Mouse (Mus musculus): ENCODE data around the gene Car8. TPM values are rescaled to one million over a fixed set of nuclear protein-coding genes. Genes with fewer than 3 reads are reported as not detected.

Gene Car8
- 10 to 100 TPM in 1 of 2 experiments, 1 to 10 TPM in 1; 4.7 to 30.0 TPM for total RNA-seq (2021)
- polyA plus RNA-seq (2012; rRNA removed): 1.9 and 2.5 TPM in 2 replicates
- long read RNA-seq, partial matches to known transcripts: 0 of 2 reads
- long read RNA-seq, other reads (novel, unspliced or antisense): 0 of 2 reads

DNA sequence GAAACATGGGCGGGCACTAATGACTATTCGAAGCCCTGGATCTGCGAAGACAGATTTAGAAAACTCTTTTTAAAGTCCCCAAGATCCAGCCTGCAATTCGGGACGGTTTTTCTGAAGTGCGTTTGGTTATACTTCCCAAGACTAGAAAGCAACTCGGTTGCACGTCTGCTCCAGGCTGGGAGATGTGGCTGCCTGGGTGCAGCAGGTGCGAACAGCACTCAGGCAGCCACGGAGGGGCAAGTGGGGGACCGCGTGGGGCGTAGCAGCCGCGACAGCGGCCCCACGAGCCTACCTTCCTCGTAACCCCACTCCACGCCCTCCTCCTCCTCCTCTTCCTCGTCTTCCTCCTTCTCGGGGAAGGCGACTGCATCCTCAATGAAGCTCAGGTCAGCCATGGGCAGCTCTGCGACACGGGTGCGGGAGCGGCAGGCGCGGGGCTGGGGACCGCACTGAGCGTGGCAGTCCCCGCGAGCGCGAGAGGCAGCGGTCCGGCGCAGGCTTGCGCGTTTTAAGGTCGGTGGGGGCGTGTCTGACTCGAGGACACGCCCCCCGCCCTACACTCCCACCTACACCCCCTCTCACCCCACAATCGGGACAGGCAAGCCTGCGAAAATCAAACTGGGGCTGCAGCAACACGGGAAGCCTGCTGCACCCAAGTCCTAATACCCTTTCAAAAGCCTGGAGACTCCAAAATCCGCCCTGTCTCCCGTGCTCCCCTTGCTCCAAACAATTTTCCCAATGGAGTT, at the start of gene Car8:
Gene Car8, minus strand, starts transcription at position 482 of the 746 bp plus-strand sequence.
- DNase-seq: peak; percentile 76

DNA sequence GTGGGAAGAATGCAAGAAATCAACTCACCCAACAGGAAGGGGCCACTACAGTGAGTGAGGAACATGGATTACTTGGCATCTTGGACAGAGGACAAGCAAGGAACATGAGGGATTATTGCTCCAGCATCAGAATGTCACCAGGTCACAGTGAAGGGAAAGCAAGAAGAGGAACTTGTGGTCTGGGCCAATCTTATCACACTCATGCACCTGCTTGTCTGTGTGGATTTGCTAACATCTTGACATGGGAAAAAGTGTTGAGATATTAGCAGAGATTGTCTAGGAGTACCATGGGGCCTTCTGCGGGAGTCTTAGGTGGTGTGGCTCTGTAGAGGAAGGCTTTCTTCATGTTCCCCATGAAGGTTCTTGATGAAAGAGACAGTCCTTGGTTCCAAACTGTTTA, 46.1 kb upstream of the Car8 start:
- no peak for DNase-seq

DNA sequence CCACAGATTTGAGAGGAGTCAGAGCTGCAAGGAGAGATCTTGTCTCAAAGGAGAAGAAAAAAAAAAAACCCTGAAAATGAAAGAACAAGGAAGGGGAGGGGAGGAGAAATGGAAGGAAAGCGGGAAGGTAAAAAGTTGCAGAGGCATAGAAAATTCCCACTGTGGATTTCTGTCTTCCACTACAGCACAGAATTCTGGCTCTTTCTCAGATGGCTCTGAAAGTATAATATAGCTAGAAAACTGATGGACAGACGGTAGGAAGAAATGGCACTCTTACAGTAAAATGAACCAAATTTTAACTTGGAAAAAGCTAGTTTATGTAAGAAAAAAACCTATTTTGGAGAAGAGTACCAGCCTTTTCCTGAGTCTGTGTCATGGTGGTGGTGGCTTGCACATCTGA, 39.3 kb upstream of the Car8 start:
- no peak for DNase-seq

DNA sequence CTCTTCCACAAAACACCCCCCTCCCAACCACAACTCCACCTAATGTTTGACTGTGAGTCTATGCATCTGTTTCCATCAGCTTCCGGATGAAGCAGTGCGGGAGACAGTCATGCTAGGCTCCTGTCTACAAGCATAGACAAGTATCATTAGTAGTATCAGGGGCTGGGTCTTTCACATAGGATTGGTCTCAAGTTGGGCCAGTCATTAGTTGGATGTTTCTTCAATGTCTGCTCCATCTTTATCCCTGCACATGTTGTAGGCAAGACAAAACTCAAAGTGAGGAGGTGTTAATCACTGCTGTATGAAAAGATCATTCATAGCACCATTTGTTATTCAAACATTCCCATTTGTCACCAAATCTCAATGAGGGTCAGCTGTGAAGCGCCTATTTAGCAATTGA, 11.0 kb upstream of the Car8 start:
- DNase-seq: no peak

DNA sequence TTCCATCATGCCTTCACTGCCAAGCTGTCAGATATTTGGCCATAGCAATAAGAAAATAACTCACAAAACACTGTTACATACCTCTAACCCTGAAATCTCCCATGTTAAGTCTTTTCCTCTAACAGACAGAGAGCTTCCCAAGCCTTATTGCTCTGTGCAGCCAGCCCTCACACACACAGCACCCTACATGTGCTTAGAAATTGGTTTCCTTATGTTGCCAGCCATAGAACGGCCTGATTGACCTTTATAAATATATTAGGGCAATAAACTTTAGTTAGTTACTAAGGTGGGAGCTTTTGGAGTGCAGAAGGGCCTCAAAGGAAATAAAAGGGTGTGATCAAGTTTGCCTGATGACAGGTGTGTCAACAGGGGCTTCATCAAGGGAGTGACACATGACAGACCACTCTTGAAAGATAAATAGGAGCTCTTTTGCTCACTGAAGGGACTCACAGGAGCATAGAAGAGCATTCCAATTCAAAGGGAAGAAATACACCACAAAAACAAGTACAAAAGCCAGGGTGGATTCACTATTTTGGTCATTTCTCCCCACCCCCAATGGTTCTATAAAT, 6.7 kb upstream of the Car8 start:
- DNase-seq: no peak

DNA sequence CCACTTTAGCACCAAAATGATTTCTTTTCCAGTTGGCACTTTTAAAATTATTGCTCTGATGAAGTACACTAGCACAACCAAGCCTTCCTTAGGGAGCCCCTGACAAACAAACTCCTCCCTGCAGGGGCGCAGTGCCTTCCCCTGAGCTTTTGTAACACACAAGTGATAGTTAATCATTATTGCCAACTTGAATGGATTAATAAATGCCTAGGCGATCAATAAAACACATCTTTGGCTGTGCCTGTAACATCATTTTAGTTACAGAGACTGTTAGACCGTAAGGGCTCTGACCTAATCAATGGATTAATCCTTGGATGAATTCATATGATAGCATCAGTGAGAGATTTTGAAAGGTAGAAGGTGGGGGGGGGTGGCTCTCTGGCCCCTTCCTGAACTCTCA, 6.2 kb upstream of the Car8 start:
- DNase-seq: no peak

DNA sequence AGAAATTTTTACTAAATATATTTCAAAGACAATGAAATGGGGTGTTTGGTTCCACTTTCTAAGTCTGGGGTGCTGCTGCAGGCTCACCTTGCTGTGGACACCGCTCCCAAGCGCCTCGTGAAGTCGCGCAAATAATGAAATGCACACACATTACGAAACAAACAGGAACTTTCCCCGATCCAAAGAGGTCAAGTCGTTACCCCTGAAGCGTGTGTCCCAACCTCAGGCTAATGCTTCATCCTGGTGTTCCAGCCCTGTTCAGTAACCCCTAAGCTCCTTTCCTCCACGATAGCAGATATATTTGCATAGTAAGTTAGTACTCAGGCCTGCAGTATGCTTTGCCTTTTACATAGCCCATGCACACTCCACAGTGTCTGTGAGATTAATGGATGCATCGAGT, 858 bp upstream of the Car8 start:
- DNase-seq: no peak

DNA sequence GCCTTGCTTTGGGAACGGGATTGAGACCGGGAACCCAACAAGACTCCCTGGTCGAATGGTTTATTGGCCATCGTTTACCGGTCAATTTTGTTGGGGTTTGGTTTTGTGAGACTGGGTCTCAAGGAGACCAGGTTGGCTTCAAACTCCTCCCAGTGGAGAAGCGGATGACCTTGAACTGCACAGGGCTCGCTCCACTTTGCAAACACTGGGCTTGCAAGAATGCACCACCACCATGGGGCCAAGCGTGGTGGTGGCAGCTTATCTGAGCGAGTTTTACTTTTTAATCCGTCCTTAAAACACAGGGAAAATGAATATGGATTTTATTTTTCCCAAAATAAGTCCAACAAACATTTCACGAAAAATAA, 447 bp upstream of the Car8 start:
- no peak for DNase-seq

DNA sequence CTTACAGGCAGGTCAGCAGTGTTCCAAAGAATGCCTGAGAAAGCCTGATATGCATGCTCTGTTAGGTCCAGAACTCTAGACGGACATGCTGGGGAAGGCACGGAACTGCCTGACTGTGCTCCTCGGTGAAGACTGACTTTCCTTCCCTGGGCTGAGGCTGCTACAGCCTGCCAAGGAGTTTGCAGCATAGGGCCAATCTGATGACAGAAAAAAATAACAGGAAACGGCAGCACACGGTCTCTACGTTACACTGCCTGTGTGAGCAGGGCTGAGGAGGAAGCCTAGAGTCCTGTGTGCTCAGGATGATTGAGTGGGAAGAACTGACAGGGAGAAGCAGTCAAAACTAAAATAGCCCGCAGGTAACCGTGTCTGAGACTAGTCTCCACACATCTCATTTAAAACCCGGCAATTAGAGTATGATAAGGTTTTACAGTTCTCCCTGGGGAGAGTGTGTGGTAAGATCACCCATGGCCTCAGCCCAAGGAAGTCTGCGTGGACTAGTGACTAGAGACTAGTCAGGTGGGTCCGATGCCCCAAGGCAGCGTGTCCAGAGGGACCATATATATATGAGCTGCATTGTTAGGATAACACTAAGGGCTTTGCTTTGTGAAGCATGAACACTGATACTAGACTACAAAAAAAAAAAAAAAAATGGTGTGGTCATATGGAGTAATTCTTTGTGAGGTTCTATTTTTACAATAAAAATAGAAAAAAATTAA, 6.3 kb downstream of the Car8 start:
- peak; percentile 17 for DNase-seq

DNA sequence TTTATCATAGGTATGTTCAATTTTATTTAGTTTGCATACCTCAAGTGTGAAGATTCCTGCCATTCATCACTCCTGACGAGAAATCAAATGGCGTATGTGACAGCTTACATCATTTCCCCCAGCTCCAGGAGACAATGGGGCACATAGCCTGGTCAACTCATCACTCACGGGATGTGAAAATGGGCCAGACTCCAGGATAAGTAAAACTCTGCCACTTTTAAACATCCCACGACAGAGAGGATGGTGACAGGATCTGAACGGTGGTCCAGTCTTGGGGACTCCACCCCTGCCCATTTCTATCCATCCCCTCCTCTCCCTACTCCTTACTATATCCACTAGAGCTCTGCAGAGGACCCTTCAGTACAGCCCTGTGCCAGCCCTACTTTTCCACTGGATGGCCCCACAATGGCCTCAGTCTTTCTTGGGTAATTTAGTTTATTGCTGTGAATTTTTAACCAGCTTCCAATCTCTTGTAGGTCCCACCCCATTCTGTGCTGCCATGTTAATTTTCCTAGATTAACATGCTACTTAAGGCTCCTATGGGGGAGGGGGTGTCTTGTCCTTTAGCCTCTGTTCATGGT, 7.5 kb downstream of the Car8 start:
- no peak for DNase-seq

DNA sequence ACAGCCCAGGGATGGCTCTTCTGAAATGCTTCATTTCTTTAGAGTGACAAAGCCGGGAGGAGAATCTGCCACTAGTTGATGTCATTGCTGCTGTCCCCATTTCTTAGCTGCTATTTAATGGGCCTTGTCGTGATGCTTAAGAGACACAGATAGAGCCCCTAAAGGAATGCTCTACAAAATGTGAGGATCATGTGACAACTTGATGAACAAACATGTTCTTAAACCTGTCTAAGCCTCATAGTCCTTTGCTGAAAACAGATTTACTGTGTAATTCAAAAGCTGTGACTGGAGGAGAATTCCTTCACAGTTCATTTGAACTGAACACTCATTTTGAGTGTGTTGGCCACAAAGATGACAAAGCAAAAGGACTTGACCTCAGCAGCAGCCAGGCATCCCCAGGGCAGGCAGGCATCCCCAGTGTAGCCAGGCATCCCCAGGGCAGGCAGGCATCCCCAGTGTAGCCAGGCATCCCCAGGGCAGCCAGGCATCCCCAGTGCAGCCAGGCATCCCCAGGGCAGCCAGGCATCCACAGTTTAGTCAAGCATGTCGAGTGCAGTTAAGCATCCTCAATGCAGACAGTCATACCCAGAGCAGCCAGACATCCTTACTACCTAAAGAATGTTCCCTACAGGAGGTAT, 9.1 kb downstream of the Car8 start:
- DNase-seq: no peak

DNA sequence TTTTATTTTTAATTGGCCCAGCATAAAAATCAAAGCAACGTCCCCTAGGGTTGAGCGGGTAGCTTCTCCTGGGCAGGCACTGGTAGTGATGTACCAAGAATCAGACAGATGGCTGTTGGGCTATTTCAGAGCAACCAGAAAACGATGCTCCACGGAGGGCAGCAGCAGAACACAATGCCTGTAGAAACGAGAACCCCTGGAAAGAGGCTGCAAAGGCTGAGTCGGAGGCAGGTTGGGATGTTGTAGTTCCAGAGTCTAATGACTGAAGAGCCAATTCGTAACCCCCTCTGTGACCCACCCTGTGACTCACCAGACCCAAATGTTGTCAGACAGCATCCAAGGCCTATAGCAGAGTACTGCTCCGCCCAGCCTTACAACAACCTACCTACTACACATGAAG, 19.9 kb downstream of the Car8 start:
- DNase-seq: no peak

DNA sequence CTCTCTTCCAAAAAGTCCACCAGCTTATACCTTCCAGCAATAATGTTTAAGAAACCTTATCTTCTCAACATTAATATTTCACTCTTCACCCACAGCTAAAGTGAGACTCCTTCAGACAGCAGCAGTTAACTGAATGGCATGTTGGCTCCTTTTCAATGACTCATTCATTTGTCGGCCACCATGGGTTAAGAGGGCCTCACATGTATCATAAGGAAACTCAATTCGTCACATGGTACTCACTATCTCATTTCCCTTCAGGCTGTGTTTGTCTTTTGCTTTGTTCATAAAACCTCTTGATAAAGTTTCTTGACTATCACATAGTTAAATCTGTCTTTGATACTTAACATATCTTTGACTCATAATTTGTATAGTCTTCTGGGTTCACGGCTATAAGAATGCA, 20.8 kb downstream of the Car8 start:
- DNase-seq: no peak

DNA sequence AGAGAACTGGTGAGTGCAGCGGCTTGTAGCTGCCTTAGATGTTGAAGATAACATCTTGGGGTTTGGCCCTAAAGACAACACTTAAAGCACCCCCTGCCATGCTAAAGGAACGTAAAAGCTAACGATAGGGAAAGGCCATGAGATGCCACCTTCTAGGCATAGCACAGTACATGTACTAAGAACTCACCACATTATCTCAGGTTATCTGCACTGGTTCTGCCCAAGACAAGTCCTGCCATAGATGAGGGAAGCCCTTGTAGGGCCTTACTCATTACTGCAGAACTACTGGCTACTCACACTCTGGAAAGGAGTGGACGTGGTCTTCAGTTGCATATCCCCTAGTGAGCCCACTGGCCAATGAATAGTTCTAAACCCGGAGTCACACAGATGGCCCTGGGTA, 21.6 kb downstream of the Car8 start:
- no peak for DNase-seq

DNA sequence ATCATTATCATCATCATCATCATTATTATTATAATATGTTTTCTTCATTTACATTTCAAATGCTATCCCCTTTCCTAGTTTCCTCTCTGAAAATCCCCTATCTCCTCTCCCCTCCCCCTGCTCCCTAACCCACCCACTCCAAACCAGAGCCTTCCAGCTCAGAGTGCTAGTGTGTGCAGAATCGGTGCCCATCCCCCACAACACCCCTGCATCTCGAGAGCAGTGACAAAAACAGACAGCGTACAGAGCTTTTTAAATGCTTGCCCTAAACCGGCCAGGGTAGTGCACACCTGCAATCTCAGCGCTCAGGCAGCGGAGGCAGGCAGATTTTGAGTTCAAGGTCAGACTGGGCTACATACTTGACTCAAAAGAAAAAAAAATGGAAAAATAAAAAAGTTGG, 22.3 kb downstream of the Car8 start:
- DNase-seq: no peak

DNA sequence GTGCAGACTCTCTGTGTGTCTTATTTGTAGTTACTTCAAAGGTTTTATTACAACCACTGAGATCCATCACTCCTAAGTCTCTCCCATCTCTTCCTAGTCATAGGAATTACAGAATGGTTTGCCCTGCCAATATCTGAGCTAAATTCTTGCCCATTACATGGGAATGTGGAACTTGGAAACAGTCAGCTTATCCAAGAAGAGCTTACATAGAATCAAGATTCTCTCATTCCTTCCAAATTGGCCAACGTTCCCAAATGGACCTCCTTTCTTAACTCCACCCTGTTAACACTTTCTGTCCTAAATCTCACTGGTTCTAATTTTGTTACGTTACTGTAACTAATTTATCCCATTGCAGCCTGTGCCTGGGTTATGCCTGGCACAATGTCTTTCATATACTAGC, 25.2 kb downstream of the Car8 start:
- DNase-seq: no peak

DNA sequence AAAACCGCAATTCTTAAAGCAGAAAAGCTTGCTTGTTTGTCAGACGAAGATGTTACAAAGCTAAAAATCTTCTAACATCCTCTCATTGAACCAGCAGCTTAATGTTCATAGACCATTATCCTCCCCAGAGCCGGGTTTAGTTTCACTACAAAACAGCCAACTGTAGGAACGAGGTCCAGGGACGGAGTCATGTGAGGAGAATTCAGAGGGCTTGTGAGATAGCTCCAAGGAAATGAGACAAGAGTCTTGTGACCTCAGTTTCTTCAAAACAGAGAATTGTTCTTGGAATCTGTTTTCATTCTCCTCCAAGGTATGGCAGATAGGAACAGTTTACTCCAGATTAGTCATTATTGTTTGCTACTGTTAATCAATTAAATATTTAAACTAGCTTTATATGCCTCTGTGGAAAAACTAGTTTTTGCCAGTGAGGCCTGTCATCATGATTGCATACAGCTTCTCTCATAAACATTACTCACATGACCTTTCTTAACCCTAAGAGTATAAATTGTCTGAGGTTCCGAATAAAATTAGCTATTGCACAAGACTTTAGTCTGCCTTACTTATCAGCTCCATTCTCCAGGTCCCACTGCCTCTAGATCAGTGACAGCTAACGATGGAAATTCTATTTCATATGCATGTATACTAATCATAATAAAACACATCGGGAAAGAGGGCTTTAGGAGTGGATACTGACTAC, 25.8 kb downstream of the Car8 start:
- no peak for DNase-seq

DNA sequence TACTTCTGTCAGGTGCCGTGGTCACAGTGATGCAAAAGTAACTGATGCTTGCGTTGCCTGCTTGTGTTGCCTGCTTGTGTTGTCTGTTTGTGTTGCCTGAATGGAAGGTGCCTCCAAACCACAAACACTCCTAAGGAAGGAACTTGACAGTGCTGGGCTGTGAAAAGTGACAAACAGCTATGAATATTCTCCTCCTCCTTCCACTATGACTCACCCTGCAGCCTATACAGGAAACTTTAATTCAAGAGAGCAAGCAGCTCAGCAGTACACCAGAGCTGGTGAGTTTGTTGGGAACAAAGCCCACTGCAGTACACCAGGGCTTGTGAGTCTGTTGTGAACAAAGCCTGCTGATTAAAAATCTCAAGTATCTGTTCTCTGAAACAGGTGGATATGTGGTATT, 28.4 kb downstream of the Car8 start:
- DNase-seq: no peak

DNA sequence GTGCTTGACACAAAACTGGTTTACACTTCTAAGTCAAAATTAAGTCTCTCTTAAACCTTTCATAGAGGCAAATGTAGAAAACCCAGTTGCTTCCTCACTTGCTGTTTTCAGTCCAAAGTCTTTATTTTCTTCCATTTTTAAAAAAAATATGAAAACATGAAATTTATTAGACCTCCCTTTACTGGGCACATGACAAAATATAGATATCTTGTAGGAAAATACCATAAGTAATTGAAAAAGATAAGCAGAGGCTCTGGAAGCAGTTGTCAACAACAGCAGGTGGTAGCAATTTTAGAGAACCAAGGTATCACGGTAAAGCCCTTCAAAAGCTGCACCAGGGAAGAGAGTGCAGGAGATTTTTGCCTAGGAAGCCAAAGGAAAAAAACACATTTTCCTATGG, 30.9 kb downstream of the Car8 start:
- no peak for DNase-seq

DNA sequence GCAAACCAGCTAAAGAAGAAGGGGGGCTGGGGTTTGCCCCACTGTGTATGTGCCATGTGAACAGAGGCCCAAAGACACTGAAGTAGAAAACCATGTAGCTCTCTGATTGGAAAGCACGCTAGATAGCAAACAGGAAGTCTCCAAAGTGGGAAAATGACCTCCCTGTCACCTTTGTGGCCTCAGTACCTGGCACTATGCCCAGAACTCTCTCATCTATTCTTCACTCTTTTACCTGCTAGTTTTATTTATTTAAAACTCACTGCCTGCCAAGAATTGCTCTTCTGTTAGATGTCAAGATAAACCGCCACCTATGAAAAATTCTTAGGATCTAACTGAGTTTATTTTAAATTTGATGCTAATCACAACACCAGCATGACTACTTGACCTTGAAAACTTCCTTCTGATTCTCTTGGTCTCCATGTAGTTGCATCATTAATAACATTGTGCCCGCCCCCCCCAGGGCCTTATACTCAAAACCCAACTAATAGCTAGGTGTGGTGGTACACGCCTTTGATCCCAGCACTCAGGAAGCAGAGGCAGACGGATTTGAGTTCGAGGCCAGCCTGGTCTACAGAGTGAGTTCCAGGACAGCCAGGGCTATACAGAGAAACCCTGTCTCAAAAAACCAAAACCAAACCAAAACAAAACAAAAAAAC, 31.8 kb downstream of the Car8 start:
- DNase-seq: no peak

DNA sequence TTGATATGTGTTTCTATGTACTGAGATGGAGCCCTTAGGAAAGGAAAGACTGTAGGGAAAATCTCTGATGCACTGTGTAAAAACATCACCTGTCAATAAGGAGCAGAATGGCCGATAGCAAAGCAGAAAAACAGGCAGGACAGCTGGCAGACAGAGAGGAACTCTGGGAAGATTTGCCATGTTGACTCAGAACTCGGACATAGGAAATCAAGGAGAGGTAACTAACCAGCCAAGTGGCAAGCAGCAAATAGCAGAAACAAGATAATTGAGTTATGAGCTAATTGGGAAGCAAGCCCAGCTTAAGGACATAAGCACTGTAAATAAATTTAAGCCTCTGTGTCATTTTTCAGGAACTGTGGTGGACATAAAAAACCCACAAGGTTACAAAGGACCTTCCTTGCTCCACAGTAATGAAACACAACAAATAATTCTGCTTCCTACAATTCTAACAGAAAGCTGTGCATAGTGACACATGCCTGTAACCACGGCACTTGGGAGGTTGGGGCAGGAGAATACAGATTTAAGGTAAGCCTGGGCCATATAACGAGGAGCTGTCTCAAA, 33.7 kb downstream of the Car8 start:
- peak; percentile 25 for DNase-seq

Data from adrenal gland, adult 2 months (tissue).